ENCODE assay signal across 9 mouse cellular contexts in genomic region chr6:50304949-50305491, GRCm38 (mm10). TPM values are rescaled to one million over a fixed set of nuclear protein-coding genes. Genes with fewer than 3 reads are reported as not detected.
DNase-seq lines count a peak whose midpoint lies in the region; ATAC-seq and TF ChIP-seq lines count a peak whose summit lies in the region.
"Had no signal": no experiment of that assay in that cellular context is flagged by ENCODE, and none has a peak within 500 bp of the region (broad histone marks: within the 10 kb centered on the region; RNA-seq: fewer than 3 reads in every experiment).

No protein-coding gene starts in this region.

- 46% methylated on average over 4 of the region's 4 CpGs for WGBS in liver, embryonic 12.5 days (ENCODE audit: insufficient replicate concordance)
- 69% methylated on average over 4 of the region's 4 CpGs for WGBS in limb, embryonic 11.5 days
- 69% methylated on average over 4 of the region's 4 CpGs for WGBS in neural tube, embryonic 11.5 days

- no peak overlapping the region for H3K27ac ChIP-seq in liver, embryonic 12.5 days
- H3K27ac ChIP-seq in gastrocnemius, adult 2 months = peak overlapping the region; percentile 21; the same call in 1 of the 2 replicates
- H3K27ac ChIP-seq in limb, embryonic 11.5 days (replicated peaks; ENCODE audit: low read depth, low read length) = no peak overlapping the region
- no peak overlapping the region for H3K27ac ChIP-seq in neural tube, embryonic 11.5 days (ENCODE audit: low read depth, low read length)

- DNase-seq in liver = peak; percentile 72
- peak; percentile 82 for DNase-seq in cerebellum, adult 9-10 months
- peak; percentile 80 for DNase-seq in gastrocnemius, adult 2 months
- DNase-seq in kidney, adult 8-10 months = peak; percentile 65 to 76
- peak; percentile 88 for DNase-seq in limb, embryonic 11.5 days (ENCODE audit: low spot score)
- peak; percentile 71 for DNase-seq in neural tube, embryonic 11.5 days (ENCODE audit: low spot score)
- peak; percentile 45 for DNase-seq in telencephalon, adult 2 months (ENCODE audit: low read depth, low spot score)

- no peak overlapping the region for H3K9ac ChIP-seq in liver, embryonic 12.5 days
- no peak overlapping the region for H3K9ac ChIP-seq in limb, embryonic 11.5 days (ENCODE audit: low read length)
- no peak overlapping the region for H3K9ac ChIP-seq in neural tube, embryonic 11.5 days (ENCODE audit: low read length)
- H3K9ac ChIP-seq: embryonic facial prominence, embryonic 12.5 days had no signal

- no peaks in the 10 kb centered on the region for H3K27me3 ChIP-seq in liver, embryonic 12.5 days (replicated peaks)
- H3K27me3 ChIP-seq in limb, embryonic 11.5 days (ENCODE audit: control insufficient read depth, insufficient read depth, low read length) = no peaks in the 10 kb centered on the region
- H3K27me3 ChIP-seq in neural tube, embryonic 11.5 days (ENCODE audit: control insufficient read depth, insufficient read depth, low read length) = no peaks in the 10 kb centered on the region
- H3K27me3 ChIP-seq: embryonic facial prominence, embryonic 12.5 days had no signal

- no peak overlapping the region for H3K4me3 ChIP-seq in liver, embryonic 12.5 days
- H3K4me3 ChIP-seq in gastrocnemius, adult 2 months = no peak overlapping the region
- no peak overlapping the region for H3K4me3 ChIP-seq in limb, embryonic 11.5 days (ENCODE audit: low read depth, low read length)
- no peak overlapping the region for H3K4me3 ChIP-seq in neural tube, embryonic 11.5 days (ENCODE audit: low read depth, low read length)
- H3K4me3 ChIP-seq: embryonic facial prominence, embryonic 12.5 days had no signal

- ATAC-seq in liver, embryonic 12.5 days = no peak
- peak; percentile 39; the same call in 1 of the 2 replicates for ATAC-seq in limb, embryonic 11.5 days (ENCODE audit: insufficient number of reproducible peaks, low FRiP score, low TSS enrichment, low read depth)
- no peak for ATAC-seq in neural tube, embryonic 11.5 days (ENCODE audit: insufficient read depth, low FRiP score, low TSS enrichment)

- intact Hi-C loops in gastrocnemius, adult 2 months (cut with DNase I) = loop anchor here (1.0 kb wide), 1 partner anchor 232 kb away; no protein-coding TSS in a partner anchor

- H3K9me3 ChIP-seq in liver, embryonic 12.5 days (replicated peaks) = no peaks in the 10 kb centered on the region
- H3K9me3 ChIP-seq in limb, embryonic 11.5 days (ENCODE audit: control insufficient read depth, low read length) = no peaks in the 10 kb centered on the region
- no peaks in the 10 kb centered on the region for H3K9me3 ChIP-seq in neural tube, embryonic 11.5 days (ENCODE audit: control insufficient read depth, low read length)
- H3K9me3 ChIP-seq: embryonic facial prominence, embryonic 12.5 days had no signal

- no peaks in the 10 kb centered on the region for H3K36me3 ChIP-seq in liver, embryonic 12.5 days
- no peaks in the 10 kb centered on the region for H3K36me3 ChIP-seq in limb, embryonic 11.5 days (ENCODE audit: control insufficient read depth, insufficient read depth, low read length)
- H3K36me3 ChIP-seq in neural tube, embryonic 11.5 days (ENCODE audit: control insufficient read depth, insufficient read depth, low read length) = no peaks in the 10 kb centered on the region
- H3K36me3 ChIP-seq: embryonic facial prominence, embryonic 12.5 days had no signal

- TF ChIP-seq CTCF in gastrocnemius, adult 2 months (IDR thresholded peaks at IDR 0.05) = peak; percentile 98; the same call in 1 of the 2 replicates

- no peaks in the 10 kb centered on the region for H3K4me1 ChIP-seq in liver, embryonic 12.5 days
- H3K4me1 ChIP-seq in limb, embryonic 11.5 days (ENCODE audit: control insufficient read depth, insufficient read depth, low read length) = no peaks in the 10 kb centered on the region
- no peaks in the 10 kb centered on the region for H3K4me1 ChIP-seq in neural tube, embryonic 11.5 days (ENCODE audit: control insufficient read depth, insufficient read depth, low read length)
- H3K4me1 ChIP-seq: embryonic facial prominence, embryonic 12.5 days had no signal

- no peak overlapping the region for H3K4me2 ChIP-seq in liver, embryonic 12.5 days
- H3K4me2 ChIP-seq in limb, embryonic 11.5 days (ENCODE audit: low read depth, severe bottlenecking) = no peak overlapping the region
- H3K4me2 ChIP-seq in neural tube, embryonic 11.5 days (ENCODE audit: low read depth) = no peak overlapping the region
- H3K4me2 ChIP-seq: embryonic facial prominence, embryonic 12.5 days had no signal

RNA-seq across cellular contexts. Expression of gene Gsdme, which starts 41.4 kb away (rescaled TPM):
- 18.2 and 18.7 TPM in 2 replicates for polyA plus RNA-seq in liver, embryonic 12.5 days (2016; fragmentation: Nextera tagmentation; extraction: Ambion mirVana)
- total RNA-seq in gastrocnemius, adult 2 months (2021) = under 1 TPM; 0.26 to 0.70 TPM
- polyA plus RNA-seq in limb, embryonic 11.5 days (2014; fragmentation: Nextera tagmentation; extraction: Ambion mirVana) = 43.1 and 45.3 TPM in 2 replicates
- polyA plus RNA-seq in neural tube, embryonic 11.5 days (2014; fragmentation: Nextera tagmentation; extraction: Ambion mirVana) = 50.7 and 53.7 TPM in 2 replicates
